Mouse (Mus musculus): Measurements from ENCODE around the gene Cmss1. TPM values are rescaled to one million over a fixed set of nuclear protein-coding genes. Genes with fewer than 3 reads are reported as not detected.

The Cmss1 gene
- total RNA-seq, 2 experiments from 2014 or later = 18.7 to 21.4 TPM

- DNase-seq (ENCODE audit: low spot score in 2 of 2) = no peak
These were observed 303.6 kb downstream of the Cmss1 start for GRCm38 (mm10) chr16:57302792-57303698.

DNA sequence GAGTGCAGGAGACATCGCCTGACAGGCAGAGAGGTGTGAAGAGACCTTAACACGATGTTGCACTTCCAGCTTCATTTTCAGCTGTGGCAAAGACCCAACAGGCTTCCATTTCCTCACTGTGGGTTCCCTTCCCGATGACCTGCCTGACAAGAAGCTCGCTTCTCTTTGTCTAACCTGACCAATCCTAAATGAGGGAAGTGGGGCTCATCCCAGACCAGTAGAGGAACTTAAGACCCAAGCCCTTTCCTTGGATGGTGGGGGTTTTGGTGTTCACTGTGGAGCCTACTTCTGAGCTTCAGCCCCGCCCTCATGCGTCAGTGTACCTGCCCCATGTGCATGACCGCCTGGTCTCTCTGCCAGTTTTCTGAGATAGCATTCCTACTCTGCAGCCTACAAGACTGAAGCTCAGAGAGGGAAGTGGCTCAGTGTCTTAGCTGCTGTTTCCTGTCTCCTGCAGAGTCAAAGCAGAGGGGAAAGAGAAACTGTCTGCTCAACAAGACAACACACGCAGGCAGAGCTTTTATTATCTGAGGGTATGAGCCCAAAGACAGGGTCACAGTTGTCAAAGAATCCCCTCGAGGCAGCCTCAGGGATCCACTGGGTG is 305.1 kb downstream of the Cmss1 start:
- no peak for DNase-seq (ENCODE audit: low spot score in 2 of 2)

GRCm38 (mm10) chr16:57295216-57295934 is 311.3 kb downstream of the Cmss1 start:
- no peak for DNase-seq (ENCODE audit: low spot score in 2 of 2)

GRCm38 (mm10) chr16:57292765-57293164 is 313.9 kb downstream of the Cmss1 start, which contains the start of gene Tmem30c:
Gene Tmem30c, minus strand, starts transcription at chr16:57292865.
- DNase-seq (ENCODE audit: low spot score in 2 of 2) = no peak

- no peak for DNase-seq (ENCODE audit: low spot score in 2 of 2)
These were observed 314.4 kb downstream of the Cmss1 start for GRCm38 (mm10) chr16:57292296-57292695.

DNA sequence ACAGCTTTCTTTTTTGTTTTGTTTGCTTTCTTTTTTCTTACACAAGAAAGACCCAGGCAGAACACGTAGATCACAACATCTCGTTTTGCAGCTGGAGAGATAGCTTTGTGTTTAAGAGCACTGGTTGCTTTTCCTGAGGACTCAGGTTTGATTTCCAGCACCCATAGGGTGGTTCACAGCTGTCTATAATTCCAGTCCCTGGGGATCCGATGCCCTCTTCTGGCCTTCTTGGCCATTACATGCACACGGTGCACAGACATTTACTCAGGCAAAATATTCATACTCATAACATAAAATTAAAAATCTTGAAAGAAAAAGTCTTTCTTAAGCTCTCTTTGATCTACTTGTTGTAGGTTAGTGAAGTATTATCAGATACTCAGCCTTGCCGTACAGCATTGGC is 315.0 kb downstream of the Cmss1 start:
- DNase-seq (ENCODE audit: low spot score in 2 of 2) = no peak

- DNase-seq (ENCODE audit: low spot score in 2 of 2) = no peak
These were observed 325.2 kb downstream of the Cmss1 start for GRCm38 (mm10) chr16:57281417-57281816.

DNA sequence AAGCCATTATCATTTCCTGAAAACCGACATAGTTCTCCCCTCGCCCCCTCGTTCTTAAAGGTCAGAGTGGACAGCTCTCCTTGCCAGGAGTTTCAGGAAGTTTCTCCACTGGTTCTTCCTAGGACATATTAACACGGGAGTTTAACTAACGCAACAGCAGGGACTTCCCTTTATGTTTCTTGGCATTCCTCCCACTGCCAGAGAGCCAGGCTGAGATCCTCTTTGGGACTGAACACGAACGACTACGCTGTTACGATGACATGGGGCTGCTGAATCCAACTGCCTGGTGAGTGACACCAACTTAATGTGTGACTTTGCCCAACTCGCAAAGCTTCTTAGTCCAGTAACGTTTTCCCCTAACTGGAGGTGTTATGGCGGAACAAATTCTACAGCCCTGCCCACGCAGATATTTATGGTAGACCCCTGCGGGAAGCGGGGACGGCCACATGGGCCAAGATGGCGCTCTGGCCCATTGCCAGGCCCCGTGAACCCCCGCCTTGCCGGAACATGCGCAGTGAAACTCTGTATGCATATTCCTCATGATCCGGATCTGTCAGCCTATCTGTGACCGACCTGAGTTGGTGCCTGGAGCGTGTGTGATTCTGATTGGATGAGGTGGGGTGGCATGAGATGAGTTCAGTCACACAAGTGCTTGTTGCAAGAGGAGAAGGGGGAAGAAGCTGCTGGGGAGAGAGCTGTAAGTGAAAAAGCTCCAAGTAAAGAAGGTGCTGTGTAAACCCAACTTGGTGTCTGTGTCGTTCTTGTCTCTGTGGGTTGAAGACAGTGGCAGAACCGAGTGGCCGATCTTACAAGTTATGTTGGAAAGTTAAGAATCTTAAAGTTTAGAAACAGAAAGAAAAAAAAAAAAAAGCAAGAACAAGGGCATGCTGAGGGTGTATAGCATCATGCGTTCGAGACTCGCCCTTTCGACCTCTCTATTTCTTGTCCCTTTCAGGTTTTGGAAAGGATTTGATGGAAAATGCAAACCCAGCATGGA is 326.1 kb downstream of the Cmss1 start:
- peak in 1 of 2 experiments; percentile 25 for DNase-seq (ENCODE audit: low spot score in 2 of 2)

DNA sequence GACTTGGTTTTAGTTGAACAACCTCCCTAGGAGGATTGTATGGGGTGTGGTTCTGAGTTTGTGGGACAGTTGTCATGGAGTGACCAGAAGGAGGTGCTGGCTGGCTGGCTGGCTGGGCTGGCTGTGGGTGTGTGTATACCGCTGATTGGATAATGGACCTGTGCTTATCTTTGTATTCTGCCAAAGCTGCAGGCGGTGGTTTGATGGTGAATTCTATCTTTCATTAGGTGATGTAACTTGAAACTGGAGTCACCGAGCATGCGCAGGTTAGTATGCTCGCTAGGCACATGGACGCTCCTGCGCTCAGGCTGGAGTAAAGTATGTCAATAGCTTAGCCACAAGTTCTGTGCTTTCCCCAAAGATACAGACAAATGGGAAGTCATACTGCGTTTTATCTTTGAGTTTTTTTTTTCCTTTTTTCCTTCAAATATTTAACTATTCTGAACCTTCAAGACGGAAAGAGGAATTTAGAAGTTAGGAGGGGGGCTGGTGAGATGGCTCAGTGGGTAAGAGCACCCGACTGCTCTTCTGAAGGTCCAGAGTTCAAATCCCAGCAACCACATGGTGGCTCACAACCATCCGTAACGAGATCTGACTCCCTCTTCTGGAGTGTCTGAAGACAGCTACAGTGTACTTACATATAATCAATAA is 327.6 kb downstream of the Cmss1 start:
- no peak for DNase-seq (ENCODE audit: low spot score in 2 of 2)

DNA sequence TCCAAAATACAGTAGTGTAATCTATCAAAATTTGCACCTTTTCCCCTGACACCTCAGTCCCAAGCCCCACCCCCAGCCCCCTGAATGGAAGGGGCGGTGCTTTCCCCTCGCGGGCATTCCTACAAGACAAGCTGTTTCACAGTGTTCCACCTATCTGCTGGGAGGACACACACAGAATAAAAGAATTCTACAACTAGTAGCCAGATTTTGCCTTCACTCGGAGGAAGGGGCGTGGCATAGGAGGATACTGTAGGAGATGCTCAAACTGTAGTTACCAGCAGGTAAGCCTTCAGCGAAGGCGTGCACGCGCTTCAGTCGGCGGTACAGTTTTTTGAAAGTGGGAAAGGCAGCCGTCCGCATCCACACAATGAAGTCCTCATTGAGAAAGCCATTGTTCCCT is 336.9 kb downstream of the Cmss1 start:
- no peak for DNase-seq (ENCODE audit: low spot score in 2 of 2)

DNA sequence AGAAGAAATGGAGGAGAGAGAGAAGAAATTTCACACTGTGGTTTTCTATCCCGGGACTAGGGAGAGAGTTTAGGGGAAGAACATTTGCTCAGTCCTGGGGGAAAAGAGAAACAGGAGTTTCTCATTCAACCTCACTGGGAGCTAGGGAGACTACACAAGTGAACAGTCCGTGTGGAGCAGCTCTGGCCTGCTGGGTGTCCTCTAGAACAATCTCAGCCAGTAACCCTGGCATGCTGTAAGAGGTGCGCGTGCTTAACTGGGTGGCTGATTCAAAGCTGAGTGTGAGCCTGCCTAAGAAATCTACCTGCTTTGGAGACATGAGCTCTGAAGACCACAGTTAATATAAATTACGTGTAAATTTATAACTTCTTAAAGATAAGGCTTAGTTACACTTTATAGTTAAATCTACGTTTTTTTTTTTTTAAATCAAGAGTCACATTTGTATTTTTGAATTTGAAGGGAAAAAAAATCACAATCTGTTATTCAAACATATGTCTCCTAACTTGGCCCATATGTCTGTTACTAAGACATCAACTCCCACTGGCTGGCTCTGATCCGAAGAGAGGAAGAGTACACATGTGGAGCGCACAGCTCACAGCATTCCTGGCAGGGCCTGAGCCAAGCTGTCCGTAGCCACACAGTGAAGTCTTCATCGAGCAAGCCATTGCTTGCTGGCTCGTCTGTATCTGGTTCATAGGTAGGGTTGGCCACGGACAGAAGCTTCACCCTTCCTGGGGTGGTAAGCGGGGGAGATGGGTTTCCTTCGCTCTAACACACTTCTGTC is 338.4 kb downstream of the Cmss1 start:
- DNase-seq (ENCODE audit: low spot score in 2 of 2) = peak; percentile 59 to 78

DNA sequence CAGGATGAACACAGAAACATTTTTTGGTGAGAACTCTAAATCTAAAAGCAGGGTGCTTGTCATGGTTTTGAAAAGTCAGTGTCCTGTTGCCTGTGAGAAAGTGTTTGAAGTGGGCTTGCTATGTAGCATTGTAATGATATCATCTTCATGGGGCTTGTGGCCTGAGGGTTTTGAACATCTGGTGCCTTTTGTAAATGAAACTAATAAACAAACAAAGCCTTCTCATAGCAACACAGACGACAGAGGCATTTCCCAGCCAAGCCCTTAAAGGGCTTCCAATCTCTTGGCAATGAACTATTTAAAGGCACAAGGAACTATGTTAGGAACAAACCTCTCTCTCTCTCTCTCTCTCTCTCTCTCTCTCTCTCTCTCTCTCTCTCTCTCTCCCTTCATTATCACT is 339.6 kb downstream of the Cmss1 start:
- DNase-seq (ENCODE audit: low spot score in 2 of 2) = no peak

- no peak for DNase-seq (ENCODE audit: low spot score in 2 of 2)
These were observed 346.5 kb downstream of the Cmss1 start for GRCm38 (mm10) chr16:57260152-57260551.

GRCm38 (mm10) chr16:57259356-57260083 is 347.1 kb downstream of the Cmss1 start:
- DNase-seq (ENCODE audit: low spot score in 2 of 2) = no peak

Measured in left cerebral cortex, adult 18-20 months (tissue).